18 mouse cellular contexts compared by ENCODE assay signal in genomic region chr7:125645413-125645812, GRCm38 (mm10). TPM values are rescaled to one million over a fixed set of nuclear protein-coding genes. Genes with fewer than 3 reads are reported as not detected.
A peak's percentile ranks its signal among the peaks of the same experiment; 100 is the strongest.
DNase-seq lines count a peak whose midpoint lies in the region; ATAC-seq and TF ChIP-seq lines count a peak whose summit lies in the region.
"Had no signal": no experiment of that assay in that cellular context is flagged by ENCODE, and none has a peak within 500 bp of the region (broad histone marks: within the 10 kb centered on the region; RNA-seq: fewer than 3 reads in every experiment).

No protein-coding gene starts in this region.

- H3K9me3 ChIP-seq in hindbrain, postnatal 0 days (ENCODE audit: low read length) = no peaks in the 10 kb centered on the region
- no peaks in the 10 kb centered on the region for H3K9me3 ChIP-seq in hindbrain, embryonic 11.5 days (ENCODE audit: control insufficient read depth, low read length)
- no peaks in the 10 kb centered on the region for H3K9me3 ChIP-seq in midbrain, embryonic 14.5 days (ENCODE audit: control insufficient read depth, low read length)
- H3K9me3 ChIP-seq in midbrain, embryonic 16.5 days (replicated peaks; ENCODE audit: control insufficient read depth, low read length, poor library complexity, severe bottlenecking) = no peaks in the 10 kb centered on the region
- H3K9me3 ChIP-seq: embryonic facial prominence, embryonic 13.5 days; forebrain, embryonic 15.5 days; heart, embryonic 12.5 days; hindbrain, embryonic 10.5 days; hindbrain, embryonic 15.5 days had no signal

- TF ChIP-seq CTCF in hindbrain, postnatal 0 days (IDR thresholded peaks at IDR 0.05; ENCODE audit: low read depth) = no peak
- no peak for TF ChIP-seq CTCF in brain, embryonic 14.5 days (IDR thresholded peaks at IDR 0.05; ENCODE audit: borderline replicate concordance, extremely low read depth, insufficient read depth, insufficient read length)

- WGBS in hindbrain, postnatal 0 days = 68% methylated on average over 7 of the region's 7 CpGs
- WGBS in hindbrain, embryonic 11.5 days = 91% methylated on average over 7 of the region's 7 CpGs
- WGBS in midbrain, embryonic 14.5 days = 90% methylated on average over 7 of the region's 7 CpGs
- 85% methylated on average over 7 of the region's 7 CpGs for WGBS in midbrain, embryonic 16.5 days

- no peak overlapping the region for H3K27ac ChIP-seq in hindbrain, postnatal 0 days
- no peak overlapping the region for H3K27ac ChIP-seq in hindbrain, embryonic 11.5 days (ENCODE audit: low read depth, low read length)
- no peak overlapping the region for H3K27ac ChIP-seq in midbrain, embryonic 14.5 days (replicated peaks; ENCODE audit: low read depth, low read length)
- H3K27ac ChIP-seq in midbrain, embryonic 16.5 days (ENCODE audit: low read length) = no peak overlapping the region
- H3K27ac ChIP-seq: embryonic facial prominence, embryonic 13.5 days; forebrain, embryonic 15.5 days; hindbrain, embryonic 10.5 days; hindbrain, embryonic 15.5 days had no signal

- peak; percentile 30 for DNase-seq in hindbrain, postnatal 0 days (ENCODE audit: low spot score)
- DNase-seq in hindbrain, embryonic 11.5 days (ENCODE audit: low spot score) = no peak
- peak; percentile 4 for DNase-seq in midbrain, embryonic 14.5 days
- DNase-seq in brain, embryonic 14.5 days (ENCODE audit: low read depth) = peak; percentile 23
- no peak for DNase-seq in spleen, adult 12 weeks (ENCODE audit: low spot score)
- DNase-seq: adrenal gland, adult 8-10 months; adrenal gland, postnatal 36 days; cerebellum, adult 11-12 months; cerebellum, adult 9-10 months; cerebellum, postnatal 25 days; gastrocnemius, postnatal 14 days had no signal

- H3K4me2 ChIP-seq in hindbrain, postnatal 0 days (ENCODE audit: low read depth, low read length) = no peak overlapping the region
- H3K4me2 ChIP-seq in hindbrain, embryonic 11.5 days (replicated peaks; ENCODE audit: low read depth, low read length) = no peak overlapping the region
- H3K4me2 ChIP-seq in midbrain, embryonic 14.5 days (ENCODE audit: low read length) = no peak overlapping the region
- no peak overlapping the region for H3K4me2 ChIP-seq in midbrain, embryonic 16.5 days (ENCODE audit: low read length)
- H3K4me2 ChIP-seq: embryonic facial prominence, embryonic 13.5 days; forebrain, embryonic 15.5 days; heart, embryonic 12.5 days; hindbrain, embryonic 15.5 days had no signal

- no peaks in the 10 kb centered on the region for H3K4me1 ChIP-seq in hindbrain, postnatal 0 days (ENCODE audit: insufficient read depth, low read length)
- no peaks in the 10 kb centered on the region for H3K4me1 ChIP-seq in hindbrain, embryonic 11.5 days (replicated peaks; ENCODE audit: control insufficient read depth, insufficient read depth, low read length)
- H3K4me1 ChIP-seq in midbrain, embryonic 14.5 days (ENCODE audit: control insufficient read depth, insufficient read depth, low read length) = no peaks in the 10 kb centered on the region
- no peaks in the 10 kb centered on the region for H3K4me1 ChIP-seq in midbrain, embryonic 16.5 days (ENCODE audit: control insufficient read depth, insufficient read depth, low read length)
- H3K4me1 ChIP-seq: embryonic facial prominence, embryonic 13.5 days; forebrain, embryonic 15.5 days; hindbrain, embryonic 10.5 days; hindbrain, embryonic 15.5 days had no signal

- no peak overlapping the region for H3K9ac ChIP-seq in hindbrain, postnatal 0 days (replicated peaks; ENCODE audit: low read length)
- no peak overlapping the region for H3K9ac ChIP-seq in hindbrain, embryonic 11.5 days (ENCODE audit: low read depth, low read length)
- H3K9ac ChIP-seq in midbrain, embryonic 14.5 days (replicated peaks; ENCODE audit: low read length) = no peak overlapping the region
- no peak overlapping the region for H3K9ac ChIP-seq in midbrain, embryonic 16.5 days (ENCODE audit: low read depth, low read length)
- H3K9ac ChIP-seq: embryonic facial prominence, embryonic 13.5 days; forebrain, embryonic 15.5 days; heart, embryonic 12.5 days; hindbrain, embryonic 15.5 days had no signal

- TF ChIP-seq POLR2A in brain, embryonic 14.5 days (IDR thresholded peaks at IDR 0.05; ENCODE audit: borderline replicate concordance, extremely low read depth, insufficient read depth, insufficient read length, poor library complexity, severe bottlenecking) = no peak

- H3K36me3 ChIP-seq in hindbrain, postnatal 0 days (ENCODE audit: insufficient read depth, low read length) = peaks cover 96% of the 10 kb centered on the region
- H3K36me3 ChIP-seq in hindbrain, embryonic 11.5 days (ENCODE audit: control insufficient read depth, insufficient read depth, low read length) = peaks cover 54% of the 10 kb centered on the region
- peaks cover 100% of the 10 kb centered on the region for H3K36me3 ChIP-seq in midbrain, embryonic 14.5 days (ENCODE audit: control insufficient read depth, insufficient read depth, low read length)
- peaks cover 70% of the 10 kb centered on the region for H3K36me3 ChIP-seq in midbrain, embryonic 16.5 days (ENCODE audit: control insufficient read depth, insufficient read depth, low read length)

- H3K27me3 ChIP-seq in hindbrain, postnatal 0 days (ENCODE audit: insufficient read depth, low read length) = no peaks in the 10 kb centered on the region
- no peaks in the 10 kb centered on the region for H3K27me3 ChIP-seq in hindbrain, embryonic 11.5 days (ENCODE audit: control insufficient read depth, insufficient read depth, low read length)
- H3K27me3 ChIP-seq in midbrain, embryonic 14.5 days (ENCODE audit: control insufficient read depth, insufficient read depth, low read length) = no peaks in the 10 kb centered on the region
- no peaks in the 10 kb centered on the region for H3K27me3 ChIP-seq in midbrain, embryonic 16.5 days (ENCODE audit: control insufficient read depth, insufficient read depth, low read depth, low read length)
- H3K27me3 ChIP-seq: embryonic facial prominence, embryonic 13.5 days; forebrain, embryonic 15.5 days; heart, embryonic 12.5 days; hindbrain, embryonic 15.5 days had no signal

- H3K4me3 ChIP-seq in hindbrain, postnatal 0 days (ENCODE audit: low read length) = no peak overlapping the region
- no peak overlapping the region for H3K4me3 ChIP-seq in hindbrain, embryonic 11.5 days (ENCODE audit: low read depth, low read length)
- H3K4me3 ChIP-seq in midbrain, embryonic 14.5 days (replicated peaks; ENCODE audit: low read depth, low read length) = no peak overlapping the region
- H3K4me3 ChIP-seq in midbrain, embryonic 16.5 days (ENCODE audit: low read depth, low read length) = no peak overlapping the region
- H3K4me3 ChIP-seq: embryonic facial prominence, embryonic 13.5 days; forebrain, embryonic 15.5 days; heart, embryonic 12.5 days; hindbrain, embryonic 10.5 days; hindbrain, embryonic 15.5 days had no signal

- ATAC-seq in hindbrain, postnatal 0 days = peak; percentile 30; the same call in 1 of the 2 replicates
- ATAC-seq in hindbrain, embryonic 11.5 days (ENCODE audit: low FRiP score) = no peak
- no peak for ATAC-seq in midbrain, embryonic 14.5 days (ENCODE audit: low FRiP score, low TSS enrichment)
- ATAC-seq in midbrain, embryonic 16.5 days = no peak
- ATAC-seq: forebrain, embryonic 15.5 days; inflammation-experienced regulatory T-cells, adult 6 months had no signal

RNA-seq across cellular contexts. Expression of gene Il21r, which starts 42.2 kb away (rescaled TPM):
- 0.52 TPM in 1 of 2 replicates, not detected in the other for total RNA-seq in hindbrain, postnatal 0 days (2014; rRNA removed)
- 0.29 and 0.40 TPM in 2 replicates for polyA plus RNA-seq in hindbrain, postnatal 0 days (2015; fragmentation: Nextera tagmentation; extraction: Ambion mirVana)
- 0.09 and 0.25 TPM in 2 replicates for polyA plus RNA-seq in hindbrain, embryonic 11.5 days (2014; fragmentation: Nextera tagmentation; extraction: Ambion mirVana)
- 0.13 TPM in 1 of 2 replicates, not detected in the other for polyA plus RNA-seq in midbrain, embryonic 14.5 days (2014; fragmentation: Nextera tagmentation; extraction: Ambion mirVana)
- polyA plus RNA-seq in midbrain, embryonic 16.5 days (2015; fragmentation: Nextera tagmentation; extraction: Ambion mirVana) = 0.28 and 0.41 TPM in 2 replicates
- polyA plus RNA-seq in brain, embryonic 14.5 days (2012; rRNA removed) = 0.53 and 0.64 TPM in 2 replicates

Comparison
In these comparisons a context has a peak if more than half of its experiments do, and no peak if none do; other contexts are left out.
1. DNase-seq: peak in hindbrain, postnatal 0 days (single experiment), midbrain, embryonic 14.5 days (single experiment) and brain, embryonic 14.5 days (single experiment); none in hindbrain, embryonic 11.5 days (single experiment) and spleen, adult 12 weeks (single experiment).